Mouse (Mus musculus): Measurements from ENCODE around the gene Mcrip2.

DNA sequence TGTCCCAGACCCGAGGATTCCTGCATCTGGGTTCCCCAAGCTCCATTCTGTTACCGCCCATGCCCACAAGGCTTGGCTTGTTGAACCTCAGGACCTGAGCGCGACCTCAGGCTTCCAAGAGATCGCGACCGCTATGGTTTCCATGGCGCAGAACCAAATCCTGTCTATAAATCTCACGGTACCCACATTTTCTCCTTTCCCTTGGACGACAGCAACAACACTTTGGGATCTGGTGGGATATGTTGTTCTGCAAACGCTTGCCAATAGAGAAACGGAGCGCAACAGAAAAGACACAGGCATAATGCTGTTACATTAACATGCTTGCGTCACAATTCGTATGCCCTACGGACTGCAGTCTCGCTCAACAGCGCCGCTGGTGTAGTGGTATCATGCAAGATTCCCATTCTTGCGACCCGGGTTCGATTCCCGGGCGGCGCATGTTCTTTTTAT lies 6.2 kb upstream of the Mcrip2 start, which contains the start of gene Mettl26:
- no peak for TF ChIP-seq POLR2A (IDR thresholded peaks at IDR 0.05; ENCODE audit: control insufficient read depth, low read depth, low read length)
- no peak for TF ChIP-seq CTCF (IDR thresholded peaks at IDR 0.05; ENCODE audit: control insufficient read depth, insufficient read depth, insufficient replicate concordance, low read depth, low read length)
